Mouse (Mus musculus) liver, postnatal 0 days (tissue): ENCODE results near the gene Icosl.

ENCODE experiments used
- CTCF ChIP-seq: sonication (generic); IDR thresholded peaks from 2 replicates; pipeline ENCODE4 v1.5.1; 2016; ENCODE audit warnings: antibody characterized with exemption, low read depth
- EP300 ChIP-seq: IDR thresholded peaks from 2 replicates; pipeline ENCODE4 v1.6.1; 2016; ENCODE audit warnings: antibody characterized with exemption, low read depth, mild to moderate bottlenecking

DNA sequence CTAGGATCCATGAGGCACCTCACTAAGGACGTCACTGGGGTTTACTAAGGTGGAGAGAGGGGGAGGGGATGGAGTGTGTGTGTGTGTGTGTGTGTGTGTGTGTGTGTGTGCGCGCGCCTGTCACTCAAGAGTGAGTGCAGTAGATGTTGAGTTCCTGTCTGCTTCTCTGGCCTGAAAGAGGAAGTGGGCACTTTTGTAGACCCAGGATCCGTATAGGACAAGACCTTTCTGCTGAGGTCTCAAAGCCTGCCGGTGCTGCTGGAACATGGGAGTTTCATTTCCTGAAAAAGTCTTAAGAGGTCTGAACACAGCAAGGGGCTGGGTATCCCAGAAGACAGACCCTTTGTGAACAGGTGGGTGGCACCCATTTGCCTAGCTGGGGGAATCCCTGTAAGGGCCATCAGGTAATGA lies 18.0 kb downstream of the Icosl start:
- no peak for TF ChIP-seq CTCF
- TF ChIP-seq EP300, result 0 out of 2 replicates have a peak, but pooled peaks have one; percentile 4
